Mouse (Mus musculus) heart, postnatal 0 days (tissue): ENCODE data around the gene 2810004N23Rik. TPM values are rescaled to one million over a fixed set of nuclear protein-coding genes. Genes with fewer than 3 reads are reported as not detected.

Experiments used
- ATAC-seq: fragments of 200-750 bp; cut with Nextera tagmentation; 2 replicates; pipeline ENCODE4 v1.8.0; 2017; ENCODE audit warnings: low read depth, moderate number of reproducible peaks, moderate library complexity; ENCODE audit not compliant: insufficient read depth
- DNase-seq: peaks from one replicate; pipeline ENCODE4 v3.0.0-alpha.2; 2016; ENCODE audit warnings: low spot score
- H3K27ac ChIP-seq: fragments of 300-500 bp; sonication (generic); 2 replicates; pipeline ENCODE4 v1.5.1; 2014; ENCODE audit warnings: low read depth, mild to moderate bottlenecking
- H3K27me3 ChIP-seq: fragments of 300-500 bp; sonication (generic); 2 replicates; pipeline ENCODE4 v1.6.1; 2014; ENCODE audit warnings: low read length, mixed read lengths; ENCODE audit not compliant: control insufficient read depth, insufficient read depth
- H3K36me3 ChIP-seq: fragments of 300-500 bp; sonication (generic); replicated peaks from 2 replicates; pipeline ENCODE4 v1.6.1; 2014; ENCODE audit warnings: low read length, mixed read lengths; ENCODE audit not compliant: control insufficient read depth, insufficient read depth
- H3K4me1 ChIP-seq: fragments of 300-500 bp; sonication (generic); 2 replicates; pipeline ENCODE4 v1.6.1; 2014; ENCODE audit warnings: antibody characterized with exemption; ENCODE audit not compliant: control insufficient read depth, insufficient read depth
- H3K4me2 ChIP-seq: fragments of 300-500 bp; sonication (generic); 2 replicates; pipeline ENCODE4 v1.6.1; 2014; ENCODE audit warnings: low read depth, mild to moderate bottlenecking, low read length, moderate library complexity
- H3K4me3 ChIP-seq: fragments of 300-500 bp; sonication (generic); 2 replicates; pipeline ENCODE4 v1.5.1; 2014; ENCODE audit warnings: low read depth, low read length
- H3K9ac ChIP-seq: fragments of 300-500 bp; sonication (generic); replicated peaks from 2 replicates; pipeline ENCODE4 v1.6.1; 2014; ENCODE audit warnings: low read depth, low read length, mixed read lengths
- H3K9me3 ChIP-seq: fragments of 300-500 bp; sonication (generic); replicated peaks from 2 replicates; pipeline ENCODE4 v1.6.1; 2016; ENCODE audit warnings: low read length; ENCODE audit not compliant: control insufficient read depth
- CTCF ChIP-seq: IDR thresholded peaks from 2 replicates; pipeline ENCODE4 v1.5.1; 2016; ENCODE audit warnings: antibody characterized with exemption, control low read depth, low read depth
- EP300 ChIP-seq: IDR thresholded peaks from 2 replicates; pipeline ENCODE4 v1.6.1; 2016; ENCODE audit warnings: antibody characterized with exemption, low read depth
- WGBS: fragments of 180-500 bp; shearing (Covaris S2); extraction: QIAGEN DNeasy Blood & Tissue Kit; methylation state at CpG from one replicate; pipeline ENCODE4 v1.1.7; 2014; 5-methylcytosine and 5-hydroxymethylcytosine counted together
- polyA plus RNA-seq: library from polyadenylated mRNA; unstranded; fragments of >200 nt; fragmentation: Nextera tagmentation; extraction: Ambion mirVana; gene quantifications from 2 replicates; pipeline ENCODE4 v1.2.1, GENCODE M21; 2015
- total RNA-seq: library from RNA; depleted of rRNA; stranded (reverse); fragments of >200 nt; gene quantifications from 2 replicates; pipeline ENCODE4 v1.2.3, GENCODE M21; 2014; ENCODE audit warnings: low replicate concordance

2810004N23Rik gene
- total and polyA plus RNA-seq, 2 experiments from 2014 or later, result 45.9 to 49.6 TPM

DNA sequence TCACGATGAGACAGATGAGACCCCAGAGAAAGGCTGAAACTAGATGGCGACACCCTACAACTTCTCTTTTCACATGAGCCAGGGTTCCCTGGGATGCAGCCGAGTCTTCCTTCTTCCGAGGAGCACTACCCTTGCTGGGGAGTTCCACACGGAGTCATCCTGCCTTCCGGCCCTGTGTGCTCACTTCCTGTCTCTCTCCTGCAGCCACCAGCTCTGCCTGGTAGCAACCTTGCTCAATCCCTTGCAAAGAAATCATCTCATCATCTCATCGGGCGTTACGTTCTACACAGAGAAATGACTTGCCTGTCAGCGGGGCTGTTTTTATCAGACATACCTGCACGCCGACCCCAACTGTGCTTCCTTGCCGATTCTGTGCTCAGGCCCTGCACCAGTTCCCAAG is 32.9 kb downstream of the 2810004N23Rik start:
- Histone ChIP-seq H3K9ac (no peak overlapping the region), H3K4me2 (no peak overlapping the region), H3K27ac (no peak overlapping the region), H3K4me3 (no peak overlapping the region), H3K27me3 (no peaks in the 10 kb centered on the region), H3K36me3 (no peaks in the 10 kb centered on the region), H3K9me3 (no peaks in the 10 kb centered on the region), H3K4me1 (peaks cover 28% of the 10 kb centered on the region)
- 63% methylated on average over 13 of the region's 13 CpGs for WGBS
- ATAC-seq, result no peak
- no peak for TF ChIP-seq EP300
- no peak for TF ChIP-seq CTCF
- peak; percentile 4 for DNase-seq

DNA sequence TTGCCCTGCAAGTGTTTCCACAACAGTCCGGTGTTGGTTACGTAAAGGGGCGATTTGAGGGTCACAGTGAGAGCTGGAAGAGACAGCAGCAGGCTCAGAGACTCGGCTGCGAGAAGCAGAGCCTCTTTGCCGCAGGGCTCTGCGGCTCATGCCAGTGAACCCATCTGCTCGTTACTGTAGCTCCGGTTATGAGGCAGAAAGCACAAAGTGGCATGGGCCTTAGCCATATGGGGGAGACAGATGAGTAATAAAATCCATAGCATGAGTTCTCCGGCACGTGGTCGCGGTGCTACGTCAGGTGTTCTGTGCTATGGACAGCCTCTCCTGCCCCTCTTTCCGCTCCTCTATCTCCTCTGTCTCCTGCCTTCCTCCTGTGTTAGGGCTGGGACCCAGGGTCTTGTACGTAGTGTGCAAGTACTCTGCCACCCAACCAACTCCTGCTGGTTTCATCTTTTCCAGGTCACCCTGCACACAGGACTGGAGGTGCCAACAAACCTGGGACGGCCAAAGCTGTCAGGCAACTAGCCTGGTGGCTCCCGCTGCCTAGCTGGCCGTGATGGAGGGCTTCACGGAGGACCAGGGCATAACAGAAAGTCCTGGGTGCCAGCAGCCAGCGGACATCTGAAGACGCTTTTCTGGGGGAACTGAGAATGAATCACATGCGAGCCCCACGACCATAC is 34.2 kb downstream of the 2810004N23Rik start:
- no peak overlapping the region for H3K9ac ChIP-seq
- no peaks in the 10 kb centered on the region for H3K27me3 ChIP-seq
- H3K4me3 ChIP-seq, result no peak overlapping the region
- H3K27ac ChIP-seq, result no peak overlapping the region
- no peaks in the 10 kb centered on the region for H3K9me3 ChIP-seq
- no peak for DNase-seq
- H3K4me2 ChIP-seq, result no peak overlapping the region
- 86% methylated on average over 24 of the region's 24 CpGs for WGBS
- peaks cover 18% of the 10 kb centered on the region for H3K4me1 ChIP-seq
- ATAC-seq, result no peak
- H3K36me3 ChIP-seq, result no peaks in the 10 kb centered on the region
- TF ChIP-seq CTCF (no peak), EP300 (no peak)

GRCm38 (mm10) chr8:124827387-124827786 is 35.5 kb downstream of the 2810004N23Rik start:
- Histone ChIP-seq H3K9ac (no peak overlapping the region), H3K27ac (no peak overlapping the region), H3K27me3 (no peaks in the 10 kb centered on the region), H3K4me1 (peaks cover 7% of the 10 kb centered on the region; the same call in 1 of the 2 replicates), H3K4me2 (no peak overlapping the region), H3K4me3 (no peak overlapping the region), H3K9me3 (no peaks in the 10 kb centered on the region), H3K36me3 (no peaks in the 10 kb centered on the region)
- 0% methylated on average over 5 of the region's 5 CpGs for WGBS
- TF ChIP-seq CTCF (peak; percentile 86), EP300 (no peak)
- DNase-seq (peak; percentile 74), ATAC-seq (peak; percentile 75)

- ATAC-seq (no peak), DNase-seq (no peak)
- Histone ChIP-seq H3K36me3 (no peaks in the 10 kb centered on the region), H3K9me3 (no peaks in the 10 kb centered on the region), H3K9ac (no peak overlapping the region), H3K4me3 (no peak overlapping the region), H3K27me3 (no peaks in the 10 kb centered on the region), H3K27ac (no peak overlapping the region), H3K4me2 (no peak overlapping the region), H3K4me1 (peaks cover 6% of the 10 kb centered on the region; the same call in 1 of the 2 replicates)
- 51% methylated on average over 7 of the region's 7 CpGs for WGBS
- TF ChIP-seq CTCF, result no peak
- no peak for TF ChIP-seq EP300
Observed at GRCm38 (mm10) chr8:124826658-124827057, 36.3 kb downstream of the 2810004N23Rik start.

GRCm38 (mm10) chr8:124823497-124823896 is 39.4 kb downstream of the 2810004N23Rik start:
- Histone ChIP-seq H3K27me3 (no peaks in the 10 kb centered on the region), H3K4me3 (no peak overlapping the region), H3K9ac (no peak overlapping the region), H3K4me2 (no peak overlapping the region), H3K9me3 (no peaks in the 10 kb centered on the region), H3K4me1 (peaks cover 6% of the 10 kb centered on the region; the same call in 1 of the 2 replicates), H3K27ac (no peak overlapping the region), H3K36me3 (no peaks in the 10 kb centered on the region)
- TF ChIP-seq EP300 (no peak), CTCF (no peak; the same call in 1 of the 2 replicates)
- 74% methylated on average over 6 of the region's 6 CpGs for WGBS
- ATAC-seq (no peak), DNase-seq (no peak)

DNA sequence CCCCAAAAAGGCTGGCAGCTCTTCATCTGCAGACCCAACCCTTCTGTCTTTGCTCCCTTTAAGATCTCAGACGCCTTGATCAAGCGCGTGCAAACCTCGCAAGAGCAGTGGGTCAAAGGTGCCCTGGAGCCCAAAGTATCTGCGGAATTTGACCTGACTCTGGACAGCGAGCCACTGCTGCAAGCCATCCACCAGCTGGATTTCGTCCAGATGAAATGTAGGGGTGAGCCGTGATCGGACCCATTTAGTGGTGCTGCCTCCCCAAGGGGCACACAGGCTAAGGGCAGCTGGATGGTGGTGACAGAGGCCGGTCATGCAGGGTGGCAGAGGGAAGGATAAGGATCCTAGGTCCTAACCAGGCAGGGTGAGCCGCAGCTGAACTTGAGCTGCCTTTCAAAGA is 42.8 kb downstream of the 2810004N23Rik start:
- H3K4me2 ChIP-seq, result no peak overlapping the region
- no peak for ATAC-seq
- H3K36me3 ChIP-seq, result no peaks in the 10 kb centered on the region
- H3K4me1 ChIP-seq, result no peaks in the 10 kb centered on the region
- 28% methylated on average over 11 of the region's 11 CpGs for WGBS
- no peak overlapping the region for H3K4me3 ChIP-seq
- H3K27ac ChIP-seq, result no peak overlapping the region
- no peak overlapping the region for H3K9ac ChIP-seq
- no peaks in the 10 kb centered on the region for H3K27me3 ChIP-seq
- peaks cover 8% of the 10 kb centered on the region for H3K9me3 ChIP-seq
- no peak for TF ChIP-seq CTCF
- TF ChIP-seq EP300, result no peak
- DNase-seq, result no peak
